Mouse (Mus musculus) common myeloid progenitor, adult 5-6 weeks (primary cell): ENCODE measurements at regions not wholly inside any gene's neighbourhood (a gene's known extent, or its start where the extent isn't known, plus 50 kb on each side); places are given as distances from the start of the nearest gene placed in this dataset.
"Not testable (repeated sequence)": the region's sequence is repeated elsewhere in the genome, so short reads cannot be mapped to it uniquely, and the experiment has no call there.

Experiments used
- ATAC-seq: replicated peaks from 2 replicates; pipeline ENCODE4 v1.8.0; 2016; ENCODE audit warnings: low read depth, mild to moderate bottlenecking, moderate TSS enrichment, inconsistent platforms; ENCODE audit not compliant: poor library complexity, severe bottlenecking

- peak; percentile 100 for ATAC-seq
These were observed 137.4 kb upstream of the Daam1 start for GRCm38 (mm10) chr12:71693346-71694038.

GRCm38 (mm10) chr12:71701753-71702152, 129.1 kb upstream of the Daam1 start:
- no peak for ATAC-seq

GRCm38 (mm10) chr12:71702181-71702580, 128.7 kb upstream of the Daam1 start:
- ATAC-seq: no peak

GRCm38 (mm10) chr12:71703146-71703902, 127.6 kb upstream of the Daam1 start:
- no peak for ATAC-seq

GRCm38 (mm10) chr12:71704431-71704830, 126.4 kb upstream of the Daam1 start:
- ATAC-seq: no peak

GRCm38 (mm10) chr12:71707727-71708369, 123.0 kb upstream of the Daam1 start:
- peak; percentile 82; the same call in 1 of the 2 replicates for ATAC-seq

- ATAC-seq: no peak
These were observed 116.3 kb upstream of the Daam1 start for GRCm38 (mm10) chr12:71714606-71715005.

- ATAC-seq: not testable (repeated sequence)
These were observed 112.5 kb upstream of the Daam1 start for GRCm38 (mm10) chr12:71718412-71718811.

- no peak for ATAC-seq
These were observed 112.0 kb upstream of the Daam1 start for GRCm38 (mm10) chr12:71718911-71719310.

GRCm38 (mm10) chr12:71725140-71725539, 105.7 kb upstream of the Daam1 start:
- no peak for ATAC-seq

- no peak for ATAC-seq
These were observed 105.1 kb upstream of the Daam1 start for GRCm38 (mm10) chr12:71725713-71726336.

- no peak for ATAC-seq
These were observed 87.5 kb upstream of the Daam1 start for GRCm38 (mm10) chr12:71743345-71743744.

GRCm38 (mm10) chr12:71746011-71746410, 84.9 kb upstream of the Daam1 start:
- no peak for ATAC-seq

- no peak for ATAC-seq
These were observed 83.5 kb upstream of the Daam1 start for GRCm38 (mm10) chr12:71747386-71747785.

GRCm38 (mm10) chr12:71747831-71748368, 83.0 kb upstream of the Daam1 start:
- ATAC-seq: no peak

GRCm38 (mm10) chr12:71748731-71749130, 82.1 kb upstream of the Daam1 start:
- ATAC-seq: peak; percentile 54; the same call in 1 of the 2 replicates

GRCm38 (mm10) chr12:71749668-71750067, 81.2 kb upstream of the Daam1 start:
- no peak for ATAC-seq

GRCm38 (mm10) chr12:71752741-71753260, 78.1 kb upstream of the Daam1 start:
- ATAC-seq: no peak

GRCm38 (mm10) chr12:71753276-71753675, 77.6 kb upstream of the Daam1 start:
- no peak for ATAC-seq

GRCm38 (mm10) chr12:71763194-71763593, 67.7 kb upstream of the Daam1 start:
- ATAC-seq: no peak
